Mouse (Mus musculus) left cerebral cortex, postnatal 10 days (tissue): Measurements from ENCODE around the gene Fanci. TPM values are rescaled to one million over a fixed set of nuclear protein-coding genes. Genes with fewer than 3 reads are reported as not detected.

Source experiments
- DNase-seq, 2 experiments: peaks; one replicate each; pipeline ENCODE4 v3.0.0; 2021 to 2022; ENCODE audit warnings: low spot score in 2 of 2, mixed read lengths in 1 of 2; ENCODE audit errors: extremely low spot score in 1 of 2
- intact Hi-C: fragments of 180-260 bp; cut with DNase I; formaldehyde crosslinking; loops from one replicate; pipeline ENCODE4 v1.15.1; 2025
- total RNA-seq, 2 experiments: library from RNA; stranded (reverse); gene quantifications; 2 replicates each; pipeline ENCODE4 v1.2.3; 2021

Gene Fanci
- total RNA-seq, 2 experiments from 2014 or later, result 0.55 to 0.88 TPM

DNA sequence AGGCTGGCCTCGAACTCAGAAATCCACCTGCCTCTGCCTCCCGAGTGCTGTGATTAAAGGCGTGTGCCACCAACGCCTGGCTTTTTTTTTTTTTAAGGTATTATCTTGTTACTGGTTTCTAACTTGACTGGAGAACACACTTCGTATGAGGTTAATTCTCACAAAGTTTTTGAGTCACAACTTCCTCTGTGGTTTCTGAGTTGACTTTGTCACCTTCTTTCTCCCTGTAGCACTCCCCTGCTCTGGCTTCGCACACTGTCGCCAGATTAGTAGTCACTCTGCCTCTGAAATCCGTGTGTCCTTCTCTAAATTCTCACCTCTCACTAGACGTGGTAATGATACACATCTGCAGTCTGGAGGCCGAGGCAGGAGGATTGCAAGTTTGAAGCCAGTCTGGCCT, 31.1 kb downstream of the Fanci start:
- DNase-seq, result no peak
- intact Hi-C loops, result no loop called here

DNA sequence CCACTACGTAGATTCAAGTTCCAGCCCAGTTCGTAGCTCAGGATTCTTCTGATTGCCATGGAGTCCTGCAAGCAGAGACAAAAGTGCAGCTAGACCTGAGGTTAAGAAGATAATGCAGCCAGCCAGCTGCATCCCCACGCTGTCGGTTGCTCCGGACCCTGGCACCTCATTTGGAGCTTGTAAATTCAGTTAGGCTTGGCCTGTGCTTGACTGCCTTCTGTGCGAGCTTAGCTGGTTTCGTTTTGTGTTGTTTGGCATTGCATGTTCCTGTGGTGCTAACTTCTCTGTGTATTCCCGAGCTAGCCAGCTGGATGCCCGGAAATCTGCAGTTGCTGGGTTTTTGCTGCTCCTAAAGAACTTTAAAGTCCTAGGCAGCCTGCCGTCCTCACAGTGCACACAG, 34.1 kb downstream of the Fanci start:
- intact Hi-C loops, result no loop called here

DNA sequence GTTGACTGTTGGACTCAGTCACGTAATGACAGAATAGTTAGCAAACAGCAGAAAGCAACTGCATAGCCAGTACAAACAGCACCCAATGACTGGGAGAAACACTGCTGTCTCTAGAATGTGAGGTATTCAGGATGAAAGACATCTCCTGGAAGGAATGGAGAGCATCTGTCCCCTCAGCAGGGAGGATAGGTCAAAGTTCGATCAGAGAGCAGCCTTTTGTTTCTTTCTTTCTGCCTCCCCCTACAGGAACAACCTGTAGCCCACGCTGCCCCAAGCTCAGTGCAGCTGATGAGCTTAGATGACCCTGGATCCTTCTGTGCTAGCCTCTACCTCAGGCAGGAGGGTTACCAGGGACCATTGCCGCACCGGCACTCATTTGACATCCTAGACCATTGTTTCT, 36.5 kb downstream of the Fanci start:
- intact Hi-C loops, result no loop called here
- DNase-seq, result no peak

More for the DNA sequence above, 34.1 kb downstream of the Fanci start:
- no peak for DNase-seq

DNA sequence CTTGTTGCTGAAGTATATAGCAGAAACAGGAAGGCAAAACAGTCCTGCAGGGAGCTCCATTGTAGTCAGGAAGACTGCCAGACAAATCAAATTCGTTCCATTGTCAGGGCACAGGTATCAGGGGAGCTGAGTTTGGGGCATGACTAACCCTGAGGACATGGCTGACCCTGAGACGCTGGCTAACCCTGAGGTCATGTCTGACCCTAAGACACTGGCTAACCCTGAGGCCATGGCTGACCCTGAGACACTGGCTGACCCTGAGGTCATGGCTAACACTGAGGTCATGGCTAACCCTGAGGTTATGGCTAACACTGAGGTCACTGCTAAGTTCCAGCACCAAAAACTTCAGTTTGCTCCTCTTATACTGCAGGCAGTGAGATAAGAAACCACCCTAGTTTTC, 48.3 kb downstream of the Fanci start:
- no peak for DNase-seq
- intact Hi-C loops, result no loop called here

DNA sequence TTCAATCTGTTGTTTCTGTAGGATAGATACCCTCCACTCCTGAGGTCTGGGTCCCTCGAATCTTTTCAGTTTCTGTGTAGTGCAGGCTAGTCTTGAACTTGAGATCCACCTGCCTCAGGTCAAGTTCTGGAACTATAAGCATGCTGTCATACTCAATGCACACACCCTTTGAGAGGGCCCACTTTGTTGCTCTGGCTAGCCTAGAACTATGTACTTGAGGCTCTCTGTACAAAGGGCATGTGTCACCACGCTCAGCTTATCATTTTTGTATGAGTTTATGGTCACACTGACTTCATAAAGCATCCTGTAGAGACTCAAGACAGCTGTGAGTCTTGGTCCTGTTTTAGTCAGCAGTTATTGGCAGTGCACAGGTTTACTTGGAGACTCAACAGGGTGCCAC, 55.3 kb downstream of the Fanci start:
- intact Hi-C loops, result no loop called here
- DNase-seq, result no peak

DNA sequence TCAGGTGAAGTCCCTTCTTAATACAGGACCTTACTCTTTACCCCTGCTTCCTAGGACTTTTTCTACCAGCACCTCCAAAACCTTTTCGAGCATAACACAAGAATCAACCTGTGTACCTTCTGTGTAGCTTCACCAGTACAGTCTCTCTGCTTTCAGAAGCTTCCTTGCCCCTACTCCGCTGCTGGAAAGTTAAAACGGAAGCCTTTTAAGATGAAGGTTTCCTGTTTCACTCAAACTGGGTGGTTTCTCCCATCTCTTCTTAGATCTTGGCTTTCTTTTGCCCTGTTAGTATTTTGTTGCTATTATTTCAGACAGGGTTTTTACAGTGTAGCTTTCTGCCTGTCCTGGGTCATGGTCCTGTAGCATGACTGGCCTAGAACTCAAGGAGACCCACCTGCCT, 55.8 kb downstream of the Fanci start:
- intact Hi-C loops, result no loop called here
- DNase-seq, result no peak

DNA sequence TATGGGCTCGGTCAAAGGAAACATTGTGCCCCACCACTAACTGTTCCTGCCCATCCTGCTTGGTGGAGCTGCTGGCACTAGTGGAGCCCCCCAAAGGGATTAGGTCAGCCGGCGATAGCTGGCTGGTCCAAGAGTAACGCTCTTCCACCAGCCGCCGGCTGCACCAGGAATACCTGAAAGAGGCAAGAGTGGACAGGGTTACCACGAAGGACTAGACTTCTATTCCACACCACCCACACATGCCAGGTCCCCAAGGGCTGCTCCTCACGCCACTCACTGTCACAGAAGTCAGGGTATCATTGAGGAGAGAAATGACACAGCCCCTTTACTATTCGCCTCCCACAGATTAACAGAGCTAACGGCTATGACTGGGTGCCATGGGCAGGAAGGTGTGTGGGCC, 70.0 kb downstream of the Fanci start:
- intact Hi-C loops, result loop anchor here (10.0 kb wide), 1 partner anchor 217 kb away; no protein-coding TSS in a partner anchor
- DNase-seq, result no peak

DNA sequence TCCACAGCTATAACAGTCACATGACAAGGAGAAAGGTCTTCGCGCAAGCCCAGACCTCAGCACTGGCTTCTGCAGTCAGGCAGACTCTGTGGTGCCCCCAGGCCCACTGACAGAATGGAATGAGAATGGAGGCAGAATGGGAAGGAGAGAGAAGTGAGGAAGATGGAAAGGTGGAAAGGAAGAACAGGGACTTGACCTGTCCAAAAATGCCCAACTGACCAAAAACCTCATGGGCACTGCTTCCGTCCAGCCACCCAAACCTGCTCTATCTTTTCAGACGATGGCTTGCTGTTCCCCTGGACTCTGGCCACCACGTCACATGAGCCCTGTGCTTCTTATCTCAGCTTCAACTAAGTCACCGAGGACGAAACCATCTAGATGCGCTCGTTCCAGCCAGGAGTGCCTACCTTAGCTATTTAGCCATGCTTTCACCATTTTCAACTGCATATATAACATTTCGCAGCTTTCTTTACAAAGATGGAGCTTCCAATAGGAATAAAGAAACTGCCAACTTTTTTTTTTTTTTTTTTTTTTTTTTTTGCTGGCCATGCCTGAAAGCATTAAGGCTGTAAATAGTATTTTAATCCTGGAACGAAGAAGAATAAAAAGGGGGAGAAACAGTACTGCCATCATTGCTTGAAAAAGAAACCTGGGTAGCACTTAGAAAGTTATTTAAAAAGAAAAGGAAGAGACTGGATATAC, 71.8 kb downstream of the Fanci start:
- DNase-seq, result no peak
- intact Hi-C loops, result loop anchor here (10.0 kb wide), 1 partner anchor 219 kb away; no protein-coding TSS in a partner anchor

DNA sequence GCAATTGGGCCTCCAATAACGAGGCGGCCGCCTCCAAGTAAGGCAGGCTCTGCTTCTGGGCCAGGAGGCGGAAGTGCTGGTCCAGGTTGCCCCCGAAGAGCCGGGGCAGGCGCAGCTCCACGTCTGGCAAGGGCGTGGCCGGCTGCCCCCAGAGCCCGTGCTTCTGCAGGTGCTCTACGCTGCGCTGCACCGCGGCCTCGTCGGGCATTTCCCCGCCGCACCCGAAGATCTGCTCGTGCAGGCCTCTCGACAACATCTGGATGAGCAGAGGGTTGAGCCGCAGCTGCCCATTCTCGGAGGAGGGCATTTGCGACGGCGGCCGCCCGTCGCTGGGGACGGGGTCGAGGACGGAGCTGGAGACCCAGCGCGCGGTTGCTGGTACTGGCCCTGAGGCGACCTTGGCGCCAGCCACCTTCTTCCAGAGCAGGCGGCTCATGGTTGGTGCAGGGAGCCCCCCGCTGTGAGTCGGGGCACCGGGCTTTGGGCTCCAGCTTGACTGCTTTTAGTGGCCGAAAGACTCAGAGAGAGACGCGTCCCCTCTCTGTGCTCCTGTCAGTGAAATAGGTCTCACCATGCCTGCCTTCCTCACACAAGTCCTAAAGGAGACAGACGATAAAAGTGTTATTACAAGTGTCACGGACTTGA, 73.2 kb downstream of the Fanci start:
- intact Hi-C loops, result loop anchor here (5.0 to 10.0 kb wide), 2 partner anchors 73 to 220 kb away; partner anchors contain the start of gene Fanci

DNA sequence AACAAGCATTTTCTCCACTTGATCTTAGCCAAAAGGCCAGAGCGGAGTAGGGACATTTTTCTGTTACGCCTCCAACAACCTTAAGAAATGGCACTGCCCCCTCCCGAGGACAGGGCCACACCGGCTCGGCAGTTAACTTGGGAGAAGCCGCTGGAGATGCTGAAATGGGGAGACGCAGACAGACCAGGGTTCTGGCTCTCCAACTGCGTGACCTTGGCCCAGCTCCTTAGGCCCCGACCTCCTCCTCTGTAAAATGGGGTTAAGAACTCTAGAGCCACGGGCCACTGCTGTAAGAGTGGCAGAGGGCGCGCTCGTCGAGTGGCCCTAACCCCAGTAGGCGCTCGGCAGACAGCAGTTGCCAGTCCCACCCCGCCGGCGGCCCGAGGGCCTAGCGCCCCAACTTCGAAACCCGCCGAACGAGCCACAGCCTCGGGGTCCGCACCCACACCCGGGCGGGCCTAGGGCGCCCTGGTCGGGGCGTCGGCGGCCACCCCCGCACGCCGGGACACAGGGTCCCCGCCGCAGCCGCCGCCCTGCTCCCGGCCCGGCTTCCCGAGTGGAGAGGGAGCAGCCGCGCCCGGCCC, 73.8 kb downstream of the Fanci start:
- DNase-seq, result no peak
- intact Hi-C loops, result loop anchor here (5.0 to 10.0 kb wide), 2 partner anchors 73 to 221 kb away; partner anchors contain the start of gene Fanci

More for the DNA sequence above, 73.2 kb downstream of the Fanci start:
- DNase-seq, result peak; percentile 16 to 59

DNA sequence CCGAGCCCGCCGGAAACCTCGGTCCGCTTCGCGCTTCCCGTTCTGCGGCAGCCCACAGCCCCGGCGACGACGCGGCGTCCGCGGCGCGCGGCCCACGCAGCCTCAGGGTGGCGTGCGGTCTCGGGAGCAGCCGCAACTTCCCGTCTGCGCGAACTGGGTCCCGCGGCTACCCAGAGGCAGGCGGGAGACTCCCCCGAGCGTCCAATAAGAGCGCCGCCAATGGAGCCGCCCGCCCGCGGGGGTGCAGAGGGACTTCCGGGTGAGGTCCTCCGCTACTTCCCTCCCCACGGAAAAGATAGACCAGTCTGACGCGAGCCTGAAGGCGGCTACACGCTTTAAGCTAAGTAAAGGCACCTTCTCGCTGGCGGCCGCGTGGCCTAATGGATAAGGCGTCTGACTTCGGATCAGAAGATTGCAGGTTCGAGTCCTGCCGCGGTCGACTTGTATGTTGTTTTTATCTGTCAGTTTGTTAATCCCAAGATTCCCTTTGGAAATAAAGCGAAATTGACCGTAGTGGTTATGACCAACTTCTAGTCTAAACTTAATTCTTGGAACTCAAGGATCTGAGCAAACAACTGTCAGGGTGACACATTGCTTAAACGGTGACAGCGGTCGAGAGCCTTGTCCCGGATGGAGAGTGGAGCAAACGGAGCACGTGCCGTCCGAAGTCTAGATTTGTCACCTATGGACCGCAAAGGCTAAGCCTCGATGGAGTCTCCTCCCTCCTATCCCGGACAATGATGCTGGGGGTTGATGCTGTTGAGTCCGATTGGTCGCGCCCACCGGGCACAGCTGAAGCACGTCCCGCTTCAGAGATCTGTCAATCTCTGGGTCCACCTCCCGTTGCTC, 74.5 kb downstream of the Fanci start, which contains the start of gene Polg:
Gene Polg (minus strand): TSS at position 310 of the 849 bp plus-strand sequence.
- peak; percentile 98 to 99 for DNase-seq
- intact Hi-C loops, result loop anchor here (5.0 to 10.0 kb wide), 2 partner anchors 74 to 221 kb away; partner anchors contain the start of gene Fanci

DNA sequence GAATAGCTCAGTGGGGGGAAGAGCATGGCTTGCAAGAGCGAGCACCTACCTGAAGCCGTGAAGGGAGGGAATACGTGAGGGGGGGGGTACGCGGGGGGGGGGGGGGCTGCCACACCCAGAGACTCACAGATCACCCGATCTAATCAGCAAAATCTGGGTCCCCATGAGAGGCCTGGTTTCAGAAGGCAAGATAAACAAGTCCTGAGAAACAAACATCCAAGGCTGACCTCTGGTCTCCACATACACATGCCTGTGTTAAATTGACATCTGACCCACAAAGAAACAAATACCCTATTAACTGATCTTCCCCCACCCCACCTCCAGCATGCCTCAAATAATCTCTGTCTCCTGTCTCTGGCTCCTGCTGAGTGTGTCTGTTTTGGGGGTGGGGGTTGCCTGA, 76.2 kb downstream of the Fanci start:
- no peak for DNase-seq
- intact Hi-C loops, result loop anchor here (5.0 to 10.0 kb wide), 2 partner anchors 76 to 223 kb away; partner anchors contain the start of gene Fanci

DNA sequence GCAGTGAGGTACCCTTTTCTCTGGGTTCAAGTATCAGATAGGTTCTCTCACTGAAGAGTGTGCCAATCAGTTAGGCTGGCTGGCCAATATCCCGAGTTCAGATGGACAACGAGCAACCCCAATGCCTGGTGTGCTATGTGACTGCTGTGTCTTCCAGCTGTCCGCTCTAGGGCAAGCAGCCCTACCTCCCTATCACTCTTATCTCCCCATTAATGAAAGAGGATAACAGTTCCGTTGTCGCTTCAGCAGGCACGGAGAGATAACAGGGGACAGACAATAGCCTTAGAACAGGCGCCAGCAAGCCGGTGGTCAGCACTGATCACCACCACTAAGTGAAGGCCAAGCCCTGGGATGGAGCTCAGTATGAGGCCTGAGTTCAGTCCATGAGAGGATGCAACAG, 77.3 kb downstream of the Fanci start:
- no peak for DNase-seq
- intact Hi-C loops, result loop anchor here (5.0 to 10.0 kb wide), 2 partner anchors 77 to 224 kb away; partner anchors contain the start of gene Fanci

DNA sequence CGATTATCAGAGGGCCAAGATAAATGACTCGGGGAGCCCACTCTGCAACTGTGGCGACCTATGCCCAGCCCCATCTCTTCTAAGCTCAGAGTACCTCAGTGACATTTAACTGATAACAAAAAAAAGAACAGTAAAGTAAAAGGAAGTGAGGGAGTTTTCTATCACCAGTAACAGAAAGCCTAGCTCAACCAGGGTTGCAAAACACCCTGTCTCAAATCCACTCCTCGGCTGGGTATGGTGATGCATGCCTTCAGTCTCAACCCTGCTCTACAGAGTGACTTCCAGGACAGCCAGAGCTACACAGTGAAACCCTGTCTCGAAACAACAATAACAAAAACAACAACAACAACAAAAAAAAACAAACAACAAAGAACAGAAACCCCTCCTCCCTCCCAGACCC, 78.0 kb downstream of the Fanci start:
- intact Hi-C loops, result loop anchor here (5.0 to 10.0 kb wide), 2 partner anchors 77 to 225 kb away; partner anchors contain the start of gene Fanci
- no peak for DNase-seq

DNA sequence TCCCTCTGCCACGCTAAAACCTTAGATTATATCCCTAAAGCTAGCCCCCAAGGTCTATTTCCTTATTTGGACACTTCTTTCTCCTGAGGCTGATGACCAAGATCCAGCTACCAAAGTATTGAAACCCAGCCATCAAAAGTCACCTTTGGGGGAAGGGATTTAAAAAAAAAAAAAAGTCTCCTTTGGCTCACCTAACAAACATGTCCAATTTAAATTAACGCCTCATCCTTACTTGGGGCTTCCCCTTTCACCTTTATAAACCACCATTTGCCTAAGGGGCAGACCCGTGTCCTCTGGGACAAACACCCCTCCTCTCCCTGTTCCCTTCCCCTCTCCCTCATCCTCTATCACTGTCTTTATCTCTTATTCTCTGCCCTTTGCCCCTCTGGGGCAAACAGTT, 79.0 kb downstream of the Fanci start:
- DNase-seq, result no peak
- intact Hi-C loops, result no loop called here

DNA sequence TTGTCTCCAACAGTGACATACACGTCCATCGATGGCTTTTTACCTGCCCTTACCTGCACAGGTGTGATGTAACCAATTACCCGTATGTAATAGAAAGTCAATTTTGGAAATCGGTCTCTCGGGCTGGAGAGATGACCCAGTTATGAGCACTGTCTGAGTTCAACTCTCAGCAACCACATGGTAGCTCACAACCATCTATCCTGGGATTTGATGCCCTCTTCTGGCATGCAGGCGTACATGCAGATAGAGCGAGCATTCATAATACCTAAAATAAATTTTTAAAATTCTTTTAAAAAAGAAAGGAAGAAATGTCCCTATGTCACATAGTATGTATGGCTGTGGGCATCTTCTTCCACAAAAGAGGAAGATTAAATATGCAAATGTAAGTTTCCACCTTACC, 79.7 kb downstream of the Fanci start:
- no peak for DNase-seq
- intact Hi-C loops, result no loop called here

DNA sequence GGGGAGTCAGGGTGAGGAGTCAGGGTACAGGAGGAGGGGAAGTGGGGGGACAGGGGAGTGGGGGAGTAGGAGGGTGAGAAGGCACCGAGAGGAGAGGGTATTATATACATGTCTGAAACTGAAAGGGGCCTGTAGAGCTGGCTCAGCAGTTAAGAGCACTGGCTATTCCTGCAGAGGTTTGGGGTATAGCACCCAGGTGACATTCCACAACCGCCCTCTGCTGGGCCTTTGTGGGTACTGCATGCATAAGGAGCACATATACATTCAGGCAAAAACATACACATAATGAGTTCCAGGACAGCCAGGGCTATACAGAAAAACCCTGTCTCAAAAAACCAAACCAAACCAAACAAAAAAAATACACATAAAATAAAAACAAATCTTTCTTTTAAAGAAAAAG, 81.1 kb downstream of the Fanci start:
- no peak for DNase-seq
- intact Hi-C loops, result no loop called here

DNA sequence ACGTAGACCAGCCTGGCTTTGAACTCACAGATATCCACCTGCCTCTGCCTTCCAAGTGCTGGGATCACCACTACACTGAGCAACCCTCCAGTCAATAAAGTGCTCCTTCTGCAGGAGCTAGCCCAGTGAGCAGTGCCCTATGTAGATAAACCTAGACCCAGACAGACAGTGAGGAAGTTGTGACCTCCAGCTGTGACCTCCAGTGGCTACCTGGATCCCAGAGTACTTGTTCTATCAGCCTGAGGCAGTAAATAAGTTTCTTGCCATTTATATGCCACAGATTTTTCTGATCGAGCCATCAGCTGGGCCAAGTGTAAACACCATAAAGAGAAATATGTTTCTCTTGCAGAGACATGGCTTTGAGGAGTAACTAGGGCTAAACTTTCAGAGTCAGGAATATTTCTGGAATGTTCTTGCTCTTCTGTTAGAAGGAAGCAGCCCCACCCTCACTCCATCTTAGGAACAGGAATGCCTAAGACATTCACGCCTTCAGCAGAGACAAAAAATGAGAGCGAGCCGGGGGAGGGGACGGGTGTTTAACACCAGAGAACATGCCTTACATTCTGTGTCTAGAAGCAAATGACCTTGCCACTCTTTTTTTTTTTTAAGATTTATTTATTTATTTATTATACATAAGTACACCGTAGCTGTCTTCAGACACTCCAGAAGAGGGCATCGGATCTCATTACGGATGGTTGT, 81.9 kb downstream of the Fanci start:
- intact Hi-C loops, result no loop called here
- DNase-seq, result peak in 1 of 2 experiments; percentile 21
